Mouse (Mus musculus) cerebellum, postnatal 10 days (tissue): ENCODE data around the gene Klhl22.
A peak's percentile ranks its signal among the peaks of the same experiment; 100 is the strongest.

Source experiments
- DNase-seq, 2 experiments: peaks; one replicate each; pipeline ENCODE4 v3.0.0; 2021; ENCODE audit warnings: mixed read lengths in 2 of 2

Klhl22 gene

GRCm38 (mm10) chr16:17834543-17834942 is 75.1 kb downstream of the Klhl22 start:
- no peak for DNase-seq

GRCm38 (mm10) chr16:17835481-17835880 is 76.1 kb downstream of the Klhl22 start:
- DNase-seq = peak in 1 of 2 experiments; percentile 54

GRCm38 (mm10) chr16:17838051-17838450 is 78.6 kb downstream of the Klhl22 start, which contains the start of gene Car15:
TSS of gene Car15 (minus strand) at chr16:17838364.
- no peak for DNase-seq

GRCm38 (mm10) chr16:17839976-17840375 is 80.6 kb downstream of the Klhl22 start:
- DNase-seq = peak; percentile 78 to 91

- DNase-seq = peak in 1 of 2 experiments; percentile 65
These were observed 83.0 kb downstream of the Klhl22 start for GRCm38 (mm10) chr16:17842437-17842836.
